Mouse (Mus musculus) midbrain, embryonic 13.5 days (tissue): ENCODE results near the gene Lhx8. TPM values are rescaled to one million over a fixed set of nuclear protein-coding genes. Genes with fewer than 3 reads are reported as not detected.
A peak's percentile ranks its signal among the peaks of the same experiment; 100 is the strongest.

Experiments
- ATAC-seq: fragments of 200-750 bp; cut with Nextera tagmentation; 2 replicates; pipeline ENCODE4 v1.8.0; 2017; ENCODE audit warnings: mild to moderate bottlenecking, moderate TSS enrichment, moderate library complexity
- H3K27ac ChIP-seq: fragments of 300-500 bp; sonication (generic); 2 replicates; pipeline ENCODE4 v1.5.1; 2015; ENCODE audit warnings: inconsistent platforms, mild to moderate bottlenecking, moderate library complexity
- H3K27me3 ChIP-seq: fragments of 300-500 bp; sonication (generic); 2 replicates; pipeline ENCODE4 v1.6.1; 2015; ENCODE audit warnings: mild to moderate bottlenecking, inconsistent platforms
- H3K36me3 ChIP-seq: fragments of 300-500 bp; sonication (generic); 2 replicates; pipeline ENCODE4 v1.6.1; 2015; ENCODE audit warnings: mild to moderate bottlenecking, inconsistent platforms
- H3K4me1 ChIP-seq: fragments of 300-500 bp; sonication (generic); replicated peaks from 2 replicates; pipeline ENCODE4 v1.6.1; 2015; ENCODE audit warnings: inconsistent platforms
- H3K4me2 ChIP-seq: fragments of 300-500 bp; sonication (generic); replicated peaks from 2 replicates; pipeline ENCODE4 v1.6.1; 2015; ENCODE audit warnings: moderate library complexity, mild to moderate bottlenecking, inconsistent platforms
- H3K4me3 ChIP-seq: fragments of 300-500 bp; sonication (generic); replicated peaks from 2 replicates; pipeline ENCODE4 v1.5.1; 2015; ENCODE audit warnings: mild to moderate bottlenecking, inconsistent platforms
- H3K9ac ChIP-seq: fragments of 300-500 bp; sonication (generic); replicated peaks from 2 replicates; pipeline ENCODE4 v1.6.1; 2015; ENCODE audit warnings: mild to moderate bottlenecking, inconsistent platforms
- H3K9me3 ChIP-seq: fragments of 300-500 bp; sonication (generic); 2 replicates; pipeline ENCODE4 v1.6.1; 2016; ENCODE audit warnings: mild to moderate bottlenecking, inconsistent platforms
- WGBS: fragments of 180-500 bp; shearing (Covaris S2); methylation state at CpG from one replicate; pipeline ENCODE4 v1.1.7; 2015; 5-methylcytosine and 5-hydroxymethylcytosine counted together
- polyA plus RNA-seq: library from polyadenylated mRNA; unstranded; fragments of >200 nt; fragmentation: Nextera tagmentation; extraction: Ambion mirVana; gene quantifications from 2 replicates; pipeline ENCODE4 v1.2.1, GENCODE M21; 2015

Lhx8 gene
- polyA plus RNA-seq: 0.37 and 1.4 TPM in 2 replicates

- Histone ChIP-seq H3K27ac (no peak within 1 kb of the TSS), H3K4me3 (peak within 1 kb of the TSS; percentile 10; the same call in 1 of the 2 replicates), H3K36me3 (no peaks in the 10 kb centered on the region), H3K27me3 (peaks cover 92% of the 10 kb centered on the region), H3K9me3 (no peaks in the 10 kb centered on the region), H3K4me1 (peaks cover 30% of the 10 kb centered on the region), H3K4me2 (peak within 1 kb of the TSS; percentile 71), H3K9ac (no peak within 1 kb of the TSS)
- WGBS: under 1% methylated on average over 28 of the region's 28 CpGs
- ATAC-seq: no peak
Measured at GRCm38 (mm10) chr3:154330181-154331002, at the start of gene Lhx8. Gene Lhx8 (minus strand): TSS chr3:154330659.

- no peaks in the 10 kb centered on the region for H3K27me3 ChIP-seq
- no peak overlapping the region for H3K4me3 ChIP-seq
- ATAC-seq: no peak
- no peaks in the 10 kb centered on the region for H3K9me3 ChIP-seq
- H3K36me3 ChIP-seq: no peaks in the 10 kb centered on the region
- no peak overlapping the region for H3K9ac ChIP-seq
- H3K4me1 ChIP-seq: no peaks in the 10 kb centered on the region
- WGBS: 78% methylated on average over 5 of the region's 5 CpGs
- H3K27ac ChIP-seq: no peak overlapping the region
- no peak overlapping the region for H3K4me2 ChIP-seq
Measured at GRCm38 (mm10) chr3:154373536-154373935, 43.1 kb upstream of the Lhx8 start.

GRCm38 (mm10) chr3:154372688-154373087 is 42.2 kb upstream of the Lhx8 start:
- H3K9ac ChIP-seq: no peak overlapping the region
- H3K27me3 ChIP-seq: no peaks in the 10 kb centered on the region
- no peaks in the 10 kb centered on the region for H3K4me1 ChIP-seq
- no peaks in the 10 kb centered on the region for H3K36me3 ChIP-seq
- no peak overlapping the region for H3K4me2 ChIP-seq
- no peak for ATAC-seq
- H3K9me3 ChIP-seq: no peaks in the 10 kb centered on the region
- H3K27ac ChIP-seq: no peak overlapping the region
- no peak overlapping the region for H3K4me3 ChIP-seq

- Histone ChIP-seq H3K36me3 (no peaks in the 10 kb centered on the region), H3K4me1 (no peaks in the 10 kb centered on the region), H3K9me3 (no peaks in the 10 kb centered on the region), H3K27me3 (no peaks in the 10 kb centered on the region), H3K27ac (no peak overlapping the region), H3K4me3 (no peak overlapping the region), H3K4me2 (no peak overlapping the region), H3K9ac (no peak overlapping the region)
- ATAC-seq: no peak
- 80% methylated on average over 3 of the region's 3 CpGs for WGBS
Measured at GRCm38 (mm10) chr3:154367327-154367726, 36.9 kb upstream of the Lhx8 start.

GRCm38 (mm10) chr3:154364604-154365209 is 34.2 kb upstream of the Lhx8 start:
- Histone ChIP-seq H3K4me3 (no peak overlapping the region), H3K4me2 (no peak overlapping the region), H3K36me3 (no peaks in the 10 kb centered on the region), H3K27me3 (no peaks in the 10 kb centered on the region), H3K4me1 (no peaks in the 10 kb centered on the region), H3K27ac (no peak overlapping the region), H3K9me3 (no peaks in the 10 kb centered on the region), H3K9ac (no peak overlapping the region)
- 0 out of 2 replicates have a peak, but pooled peaks have one; percentile 14 for ATAC-seq
- WGBS: 29% methylated on average over 10 of the region's 10 CpGs

- H3K4me3 ChIP-seq: no peak overlapping the region
- no peaks in the 10 kb centered on the region for H3K9me3 ChIP-seq
- H3K9ac ChIP-seq: no peak overlapping the region
- 81% methylated on average over 9 of the region's 9 CpGs for WGBS
- no peak overlapping the region for H3K27ac ChIP-seq
- H3K36me3 ChIP-seq: no peaks in the 10 kb centered on the region
- H3K4me2 ChIP-seq: no peak overlapping the region
- H3K4me1 ChIP-seq: no peaks in the 10 kb centered on the region
- no peaks in the 10 kb centered on the region for H3K27me3 ChIP-seq
- ATAC-seq: no peak
Measured at GRCm38 (mm10) chr3:154363507-154363906, 33.0 kb upstream of the Lhx8 start.

- Histone ChIP-seq H3K27me3 (no peaks in the 10 kb centered on the region), H3K4me2 (no peak overlapping the region), H3K9me3 (no peaks in the 10 kb centered on the region), H3K36me3 (no peaks in the 10 kb centered on the region), H3K9ac (no peak overlapping the region), H3K4me1 (no peaks in the 10 kb centered on the region), H3K4me3 (no peak overlapping the region), H3K27ac (no peak overlapping the region)
- no peak for ATAC-seq
- WGBS: 76% methylated on average over 2 of the region's 2 CpGs
Measured at GRCm38 (mm10) chr3:154359231-154359630, 28.8 kb upstream of the Lhx8 start.

- no peak overlapping the region for H3K27ac ChIP-seq
- H3K4me1 ChIP-seq: peaks cover 10% of the 10 kb centered on the region
- no peak overlapping the region for H3K9ac ChIP-seq
- no peaks in the 10 kb centered on the region for H3K9me3 ChIP-seq
- 71% methylated on average over 13 of the region's 13 CpGs for WGBS
- peaks cover 30% of the 10 kb centered on the region for H3K27me3 ChIP-seq
- no peaks in the 10 kb centered on the region for H3K36me3 ChIP-seq
- no peak for ATAC-seq
- no peak overlapping the region for H3K4me2 ChIP-seq
- H3K4me3 ChIP-seq: no peak overlapping the region
Measured at GRCm38 (mm10) chr3:154340294-154340914, 9.9 kb upstream of the Lhx8 start.

- H3K27me3 ChIP-seq: peaks cover 37% of the 10 kb centered on the region
- 0 out of 2 replicates have a peak, but pooled peaks have one; percentile 48 for ATAC-seq
- no peaks in the 10 kb centered on the region for H3K9me3 ChIP-seq
- H3K4me2 ChIP-seq: no peak overlapping the region
- H3K36me3 ChIP-seq: no peaks in the 10 kb centered on the region
- no peak overlapping the region for H3K27ac ChIP-seq
- H3K9ac ChIP-seq: no peak overlapping the region
- peaks cover 10% of the 10 kb centered on the region for H3K4me1 ChIP-seq
- WGBS: 72% methylated on average over 17 of the region's 17 CpGs
- no peak overlapping the region for H3K4me3 ChIP-seq
Measured at GRCm38 (mm10) chr3:154339649-154340260, 9.3 kb upstream of the Lhx8 start.

- H3K27me3 ChIP-seq: peaks cover 80% of the 10 kb centered on the region
- H3K4me2 ChIP-seq: no peak overlapping the region
- H3K4me1 ChIP-seq: peaks cover 19% of the 10 kb centered on the region
- no peak overlapping the region for H3K4me3 ChIP-seq
- no peak overlapping the region for H3K27ac ChIP-seq
- WGBS: 4% methylated on average over 10 of the region's 10 CpGs
- no peaks in the 10 kb centered on the region for H3K36me3 ChIP-seq
- H3K9ac ChIP-seq: no peak overlapping the region
- H3K9me3 ChIP-seq: no peaks in the 10 kb centered on the region
- no peak for ATAC-seq
Measured at GRCm38 (mm10) chr3:154334806-154335205, 4.3 kb upstream of the Lhx8 start.

GRCm38 (mm10) chr3:154333401-154333999 is 3.0 kb upstream of the Lhx8 start:
- peaks cover 83% of the 10 kb centered on the region for H3K27me3 ChIP-seq

More at GRCm38 (mm10) chr3:154333401-154333999, 3.0 kb upstream of the Lhx8 start:
- H3K9ac ChIP-seq: no peak overlapping the region
- no peaks in the 10 kb centered on the region for H3K9me3 ChIP-seq
- ATAC-seq: no peak
- peaks cover 22% of the 10 kb centered on the region for H3K4me1 ChIP-seq
- no peak overlapping the region for H3K4me2 ChIP-seq
- no peak overlapping the region for H3K27ac ChIP-seq
- WGBS: 2% methylated on average over 16 of the region's 16 CpGs
- no peak overlapping the region for H3K4me3 ChIP-seq
- H3K36me3 ChIP-seq: no peaks in the 10 kb centered on the region
